Mouse (Mus musculus): ENCODE measurements around the gene Olfr1217. TPM values are rescaled to one million over a fixed set of nuclear protein-coding genes. Genes with fewer than 3 reads are reported as not detected.
"Not testable (repeated sequence)": the region's sequence is repeated elsewhere in the genome, so short reads cannot be mapped to it uniquely, and the experiment has no call there.

Gene Olfr1217
- not detected for total RNA-seq (2021)
- long read RNA-seq, experiment 1: 0 reads
- long read RNA-seq, experiment 2: 0 reads

DNA sequence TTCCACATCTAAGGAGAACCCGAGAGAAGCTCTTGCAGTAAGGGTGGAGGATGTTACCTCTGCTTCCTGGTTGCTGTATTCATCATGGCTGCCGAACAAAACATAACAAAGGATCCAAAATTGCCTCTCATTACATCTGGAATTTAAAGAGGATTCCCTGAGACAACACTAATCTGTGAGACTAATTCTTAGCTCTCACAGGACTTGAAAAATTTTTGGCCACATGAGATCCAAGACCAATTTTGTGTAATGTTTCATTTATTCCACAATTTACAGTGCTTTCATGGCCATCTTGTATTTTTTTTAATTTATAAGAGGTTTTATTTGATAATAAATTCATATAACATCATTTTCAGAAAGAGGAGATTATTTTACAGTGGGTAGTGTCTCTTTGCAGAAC, at the start of gene Olfr1217:
Gene Olfr1217, minus strand, starts transcription at position 101 of the 400 bp plus-strand sequence.
- no peak for DNase-seq (ENCODE audit: low spot score in 2 of 2)

DNA sequence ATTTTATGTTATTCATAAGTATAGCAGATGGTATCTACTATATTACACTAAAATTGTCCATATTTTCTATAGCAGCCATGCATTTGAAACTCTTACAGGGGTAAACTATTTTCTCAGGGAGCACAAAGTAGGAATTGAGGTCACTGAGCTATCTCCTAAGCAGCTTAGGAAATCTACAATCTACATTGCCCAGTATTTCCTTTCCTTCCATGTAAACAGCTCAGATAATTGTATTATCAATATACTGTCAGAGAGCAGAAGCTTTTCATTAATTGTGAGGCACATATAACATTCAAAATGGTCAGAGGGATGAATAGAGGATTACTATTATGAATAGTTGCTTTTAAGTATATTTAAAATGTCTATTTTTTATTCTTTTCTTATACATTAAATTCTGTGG, 49.6 kb upstream of the Olfr1217 start:
- DNase-seq (ENCODE audit: low spot score in 2 of 2): no peak

- DNase-seq (ENCODE audit: low spot score in 2 of 2): no peak
Observed at GRCm38 (mm10) chr2:89061087-89061486, 29.2 kb upstream of the Olfr1217 start, which contains the start of gene Olfr1218. Gene Olfr1218 (minus strand): TSS chr2:89061187.

DNA sequence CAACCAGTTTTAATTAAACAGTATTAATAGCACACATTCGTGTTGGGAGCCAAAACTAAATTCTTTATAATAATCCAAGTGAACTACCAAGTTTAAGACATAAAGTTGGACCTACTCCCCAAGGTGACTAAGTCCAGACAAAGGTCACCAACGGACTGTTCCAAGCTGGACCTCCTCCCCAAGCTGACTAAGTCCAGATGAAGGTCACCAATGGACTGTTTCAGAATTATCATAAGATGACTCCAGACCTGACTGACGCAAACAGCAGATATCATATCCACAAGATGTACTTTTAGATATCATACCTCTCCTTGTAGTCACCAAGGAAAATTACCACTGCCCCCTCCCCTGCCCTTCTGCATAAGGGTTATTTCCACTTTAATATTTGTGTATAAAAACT, 10.4 kb downstream of the Olfr1217 start:
- DNase-seq (ENCODE audit: low spot score in 2 of 2): not testable (repeated sequence)

- no peak for DNase-seq (ENCODE audit: low spot score in 2 of 2)
Observed at GRCm38 (mm10) chr2:89018240-89018639, 13.6 kb downstream of the Olfr1217 start, which contains the start of gene Olfr1216. Gene Olfr1216 (minus strand): TSS chr2:89018340.

DNA sequence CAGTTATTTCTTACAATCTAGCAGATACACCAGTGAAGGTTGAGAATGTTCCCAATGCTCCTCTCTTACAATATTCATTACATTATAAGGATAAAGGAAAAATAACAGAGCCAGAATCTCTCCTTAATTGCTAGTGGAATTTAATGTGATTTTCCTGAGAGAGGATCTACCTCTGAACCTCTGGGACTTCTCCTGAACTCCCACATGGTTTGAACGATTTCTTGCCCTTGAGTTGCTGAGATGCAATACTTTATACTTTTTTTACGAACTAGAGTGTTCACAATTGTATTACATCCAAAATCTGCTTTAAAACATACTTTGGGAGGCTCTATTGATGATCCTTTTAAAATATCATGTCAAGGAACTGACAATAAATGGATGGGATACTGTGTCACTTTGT, 25.0 kb downstream of the Olfr1217 start, which contains the start of gene Olfr1215:
Gene Olfr1215, minus strand, starts transcription at position 101 of the 400 bp plus-strand sequence.
- no peak for DNase-seq (ENCODE audit: low spot score in 2 of 2)

GRCm38 (mm10) chr2:88992553-88992952, 39.3 kb downstream of the Olfr1217 start, which contains the start of gene Olfr1214:
Gene Olfr1214 (minus strand): TSS chr2:88992653.
- no peak for DNase-seq (ENCODE audit: low spot score in 2 of 2)

DNA sequence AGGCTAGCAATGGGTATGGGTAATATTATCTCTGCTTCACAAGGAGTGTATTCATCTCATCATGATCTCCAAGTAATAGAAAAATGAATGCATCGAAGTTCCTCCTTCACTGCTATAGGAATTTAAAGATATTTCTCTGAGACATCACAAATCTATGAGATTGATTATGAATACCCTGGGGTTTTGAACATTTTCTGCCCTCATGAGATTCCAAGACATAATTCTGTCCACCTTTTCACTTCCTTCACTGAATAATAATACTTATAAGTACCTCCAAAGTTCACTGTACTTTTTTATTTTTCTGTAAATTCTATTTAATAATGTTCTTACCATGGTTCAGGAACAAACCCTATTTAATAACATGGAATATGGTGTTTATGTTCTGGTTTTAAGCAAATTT, 51.7 kb downstream of the Olfr1217 start, which contains the start of gene Gm13762:
Gene Gm13762, minus strand, starts transcription at position 101 of the 400 bp plus-strand sequence.
- DNase-seq (ENCODE audit: low spot score in 2 of 2): no peak

Other genes with a start within 250 kb of the Olfr1217 start
- gene Olfr1201, start 239.0 kb downstream of the Olfr1217 start, total RNA-seq (2021): not detected
- gene Olfr1202, start 217.6 kb downstream of the Olfr1217 start, total RNA-seq (2021): not detected
- not detected for gene Olfr1205, start 202.3 kb downstream of the Olfr1217 start, total RNA-seq (2021)
- gene Olfr1204, start 182.8 kb downstream of the Olfr1217 start, total RNA-seq (2021): not detected
- gene Olfr1206, start 168.8 kb downstream of the Olfr1217 start, total RNA-seq (2021): not detected
- not detected for gene Olfr1208, start 129.8 kb downstream of the Olfr1217 start, total RNA-seq (2021)
- gene Olfr1209, start 116.9 kb downstream of the Olfr1217 start, total RNA-seq (2021): not detected
- not detected for gene Olfr1211, start 94.0 kb downstream of the Olfr1217 start, total RNA-seq (2021)
- not detected for gene Olfr1212, start 78.1 kb downstream of the Olfr1217 start, total RNA-seq (2021)
- gene Gm13762, start 51.8 kb downstream of the Olfr1217 start, total RNA-seq (2021): not detected
- not detected for gene Olfr1214, start 39.4 kb downstream of the Olfr1217 start, total RNA-seq (2021)
- gene Olfr1215, start 25.1 kb downstream of the Olfr1217 start, total RNA-seq (2021): not detected
- gene Olfr1216, start 13.7 kb downstream of the Olfr1217 start, total RNA-seq (2021): not detected
- not detected for gene Olfr1218, start 29.1 kb upstream of the Olfr1217 start, total RNA-seq (2021)
- not detected for gene Olfr1219, start 51.4 kb upstream of the Olfr1217 start, total RNA-seq (2021)
- not detected for gene Olfr1220, start 74.8 kb upstream of the Olfr1217 start, total RNA-seq (2021)
- gene Olfr1221, start 85.2 kb upstream of the Olfr1217 start, total RNA-seq (2021): not detected
- not detected for gene Olfr1222, start 101.0 kb upstream of the Olfr1217 start, total RNA-seq (2021)
- not detected for gene Olfr1223, start 119.5 kb upstream of the Olfr1217 start, total RNA-seq (2021)
- gene Olfr1224-ps1, start 132.0 kb upstream of the Olfr1217 start, total RNA-seq (2021): not detected
- not detected for gene Olfr1225, start 142.6 kb upstream of the Olfr1217 start, total RNA-seq (2021)
- not detected for gene Olfr1226, start 168.0 kb upstream of the Olfr1217 start, total RNA-seq (2021)
- not detected for gene Olfr1228, start 222.0 kb upstream of the Olfr1217 start, total RNA-seq (2021)